Mouse (Mus musculus) thymus, postnatal 4 days (tissue): Measurements from ENCODE around the gene Cdc16.

Source experiments
- DNase-seq: peaks from one replicate; pipeline ENCODE4 v3.0.0; 2021

Cdc16 gene

DNA sequence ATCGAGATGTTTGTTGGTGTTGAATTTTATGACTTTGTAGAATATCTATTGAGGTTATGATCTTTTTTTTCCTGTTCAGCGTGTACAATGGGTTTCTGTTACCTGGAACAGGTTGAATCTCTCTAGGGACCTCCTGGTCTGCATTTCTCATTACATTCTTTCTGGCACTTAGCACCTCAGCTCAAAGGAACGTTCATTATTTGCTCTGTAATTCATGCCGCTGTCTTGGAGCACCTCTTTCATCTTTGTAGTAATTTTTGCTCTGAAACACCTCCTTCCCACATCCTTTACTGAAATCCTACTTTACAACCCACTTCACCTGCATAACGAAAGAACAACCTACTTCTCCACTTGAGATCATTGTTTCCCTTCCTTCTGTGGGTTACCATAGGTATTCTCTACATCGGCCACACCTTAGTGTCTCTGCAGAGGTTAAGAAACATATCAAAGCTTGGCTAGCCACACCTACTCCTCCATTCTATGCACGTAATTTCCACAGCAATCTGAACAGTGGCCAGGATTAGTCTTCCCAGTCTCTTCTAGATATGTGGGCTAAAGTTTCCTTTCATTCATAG, 71.2 kb downstream of the Cdc16 start:
- no peak for DNase-seq
